8 mouse cellular contexts compared by ENCODE assay signal in genomic region chr8:22398142-22398951, GRCm38 (mm10). TPM values are rescaled to one million over a fixed set of nuclear protein-coding genes. Genes with fewer than 3 reads are reported as not detected.
DNase-seq lines count a peak whose midpoint lies in the region; ATAC-seq and TF ChIP-seq lines count a peak whose summit lies in the region.

Gene Slc25a15 (minus strand): TSS chr8:22398597.

- TF ChIP-seq POLR2A in kidney, adult 2 months (IDR thresholded peaks at IDR 0.05; ENCODE audit: low read depth, low read length): peak; percentile 87
- TF ChIP-seq POLR2A in limb, embryonic 14.5 days (IDR thresholded peaks at IDR 0.05; ENCODE audit: borderline replicate concordance, extremely low read depth, insufficient read depth, insufficient read length): peak; percentile 99; the same call in 1 of the 2 replicates

- peaks cover 11% of the 10 kb centered on the region; the same call in 1 of the 2 replicates for H3K4me1 ChIP-seq in embryonic facial prominence, embryonic 12.5 days
- H3K4me1 ChIP-seq in kidney, adult 2 months (ENCODE audit: control insufficient read depth, insufficient read depth, low read length): peaks cover 11% of the 10 kb centered on the region; the same call in 1 of the 2 replicates
- H3K4me1 ChIP-seq in limb, embryonic 14.5 days (ENCODE audit: control insufficient read depth, insufficient read depth, low read length): peaks cover 6% of the 10 kb centered on the region; the same call in 1 of the 2 replicates
- H3K4me1 ChIP-seq in midbrain, postnatal 0 days (ENCODE audit: insufficient read depth, low read length): no peaks in the 10 kb centered on the region

- DNase-seq in 3134 (ENCODE audit: extremely low read depth, insufficient read length, low spot score): peak; percentile 87
- DNase-seq in adrenal gland, postnatal 25 days: peak; percentile 94
- peak; percentile 93 for DNase-seq in heart, adult 18-20 months
- peak; percentile 95 for DNase-seq in kidney, adult 2 months
- DNase-seq in limb, embryonic 14.5 days (ENCODE audit: low spot score): peak; percentile 85
- peak; percentile 89 for DNase-seq in midbrain, postnatal 0 days (ENCODE audit: low spot score)
- DNase-seq in spleen, postnatal 14 days (ENCODE audit: low spot score in 2 of 2): peak; percentile 68 to 77

- H3K27ac ChIP-seq in embryonic facial prominence, embryonic 12.5 days: peak within 1 kb of the TSS; percentile 47
- H3K27ac ChIP-seq in kidney, adult 2 months (ENCODE audit: insufficient read depth, low read depth, low read length): peak within 1 kb of the TSS; percentile 96
- H3K27ac ChIP-seq in limb, embryonic 14.5 days (replicated peaks; ENCODE audit: low read depth, low read length): peak within 1 kb of the TSS; percentile 79
- peak within 1 kb of the TSS; percentile 80 for H3K27ac ChIP-seq in midbrain, postnatal 0 days (ENCODE audit: low read depth, low read length)

- peak within 1 kb of the TSS; percentile 63 for H3K4me2 ChIP-seq in embryonic facial prominence, embryonic 12.5 days (replicated peaks)
- peak within 1 kb of the TSS; percentile 83 for H3K4me2 ChIP-seq in limb, embryonic 14.5 days (replicated peaks; ENCODE audit: low read depth, low read length, severe bottlenecking)
- peak within 1 kb of the TSS; percentile 71 for H3K4me2 ChIP-seq in midbrain, postnatal 0 days (ENCODE audit: low read depth, low read length, poor library complexity, severe bottlenecking)

- peak within 1 kb of the TSS; percentile 67 for H3K4me3 ChIP-seq in embryonic facial prominence, embryonic 12.5 days
- peak within 1 kb of the TSS; percentile 74 for H3K4me3 ChIP-seq in kidney, adult 2 months (ENCODE audit: insufficient read depth, low read depth, low read length)
- H3K4me3 ChIP-seq in limb, embryonic 14.5 days (replicated peaks; ENCODE audit: low read length): peak within 1 kb of the TSS; percentile 78
- H3K4me3 ChIP-seq in midbrain, postnatal 0 days (ENCODE audit: low read depth, low read length): peak within 1 kb of the TSS; percentile 80

- WGBS in embryonic facial prominence, embryonic 12.5 days: under 1% methylated on average over 65 of the region's 77 CpGs
- under 1% methylated on average over 75 of the region's 77 CpGs for WGBS in kidney, adult 2 months
- WGBS in limb, embryonic 14.5 days: under 1% methylated on average over 36 of the region's 77 CpGs
- WGBS in midbrain, postnatal 0 days: under 1% methylated on average over 46 of the region's 77 CpGs

- no peaks in the 10 kb centered on the region for H3K9me3 ChIP-seq in embryonic facial prominence, embryonic 12.5 days
- no peaks in the 10 kb centered on the region for H3K9me3 ChIP-seq in limb, embryonic 14.5 days (ENCODE audit: control insufficient read depth, low read length)
- H3K9me3 ChIP-seq in midbrain, postnatal 0 days (ENCODE audit: low read length): no peaks in the 10 kb centered on the region

- no peaks in the 10 kb centered on the region for H3K36me3 ChIP-seq in embryonic facial prominence, embryonic 12.5 days
- H3K36me3 ChIP-seq in kidney, adult 2 months (ENCODE audit: control insufficient read depth, insufficient read depth, low read length): no peaks in the 10 kb centered on the region; the same call in 1 of the 2 replicates
- 0 out of 2 replicates have a peak, but pooled peaks cover 4% of the 10 kb centered on the region for H3K36me3 ChIP-seq in limb, embryonic 14.5 days (ENCODE audit: control insufficient read depth, insufficient read depth, low read length)
- no peaks in the 10 kb centered on the region for H3K36me3 ChIP-seq in midbrain, postnatal 0 days (ENCODE audit: insufficient read depth, low read length)

- no peak for TF ChIP-seq CTCF in kidney, adult 2 months (conservative IDR thresholded peaks at IDR 0.05; ENCODE audit: insufficient read depth, insufficient read length, low read depth, low read length)
- TF ChIP-seq CTCF in midbrain, postnatal 0 days (IDR thresholded peaks at IDR 0.05): no peak; the same call in 1 of the 2 replicates

- no peaks in the 10 kb centered on the region for H3K27me3 ChIP-seq in embryonic facial prominence, embryonic 12.5 days
- H3K27me3 ChIP-seq in kidney, adult 2 months (replicated peaks; ENCODE audit: control insufficient read depth, insufficient read depth, low read length): no peaks in the 10 kb centered on the region
- H3K27me3 ChIP-seq in limb, embryonic 14.5 days (ENCODE audit: control insufficient read depth, insufficient read depth, low read length): no peaks in the 10 kb centered on the region
- no peaks in the 10 kb centered on the region for H3K27me3 ChIP-seq in midbrain, postnatal 0 days (ENCODE audit: insufficient read depth, low read length)

- peak within 1 kb of the TSS; percentile 54 for H3K9ac ChIP-seq in embryonic facial prominence, embryonic 12.5 days
- peak within 1 kb of the TSS; percentile 74 for H3K9ac ChIP-seq in limb, embryonic 14.5 days (ENCODE audit: low read depth, low read length, severe bottlenecking)
- peak within 1 kb of the TSS; percentile 82 for H3K9ac ChIP-seq in midbrain, postnatal 0 days (replicated peaks; ENCODE audit: low read length, poor library complexity, severe bottlenecking)

- peak; percentile 86 for ATAC-seq in embryonic facial prominence, embryonic 12.5 days (ENCODE audit: insufficient number of reproducible peaks, insufficient read depth, low FRiP score, low TSS enrichment)
- peak; percentile 92 for ATAC-seq in limb, embryonic 14.5 days (ENCODE audit: low FRiP score, low read depth)
- peak; percentile 92 for ATAC-seq in midbrain, postnatal 0 days (ENCODE audit: low FRiP score)

RNA-seq across cellular contexts. Expression of gene Slc25a15, which starts in this region (rescaled TPM):
- total RNA-seq in adrenal gland, postnatal 25 days (2021): 16.7 and 18.3 TPM in 2 replicates
- 16.1 and 16.8 TPM in 2 replicates for polyA plus RNA-seq in embryonic facial prominence, embryonic 12.5 days (2016; fragmentation: Nextera tagmentation; extraction: Ambion mirVana)
- total RNA-seq in heart, adult 18-20 months (2021): 10 to 100 TPM; 11.9 to 12.7 TPM
- 53.8 and 60.2 TPM in 2 replicates for polyA plus RNA-seq in kidney, adult 2 months (2012; rRNA removed)
- 9.2 and 9.7 TPM in 2 replicates for polyA plus RNA-seq in limb, embryonic 14.5 days (2012; rRNA removed)
- 17.2 and 17.4 TPM in 2 replicates for polyA plus RNA-seq in limb, embryonic 14.5 days (2014; fragmentation: Nextera tagmentation; extraction: Ambion mirVana)
- total RNA-seq in midbrain, postnatal 0 days (2014; rRNA removed): 6.0 and 7.7 TPM in 2 replicates
- polyA plus RNA-seq in midbrain, postnatal 0 days (2015; fragmentation: Nextera tagmentation; extraction: Ambion mirVana): 5.8 and 6.5 TPM in 2 replicates

Comparison
In these comparisons a context has a peak if more than half of its experiments do, and no peak if none do; other contexts are left out.
1. Peak in every context shown above with its lines: DNase-seq, ATAC-seq, H3K4me3 ChIP-seq and H3K27ac ChIP-seq.